Mouse (Mus musculus) midbrain, postnatal 0 days (tissue): ENCODE data around the gene Apbb1ip. TPM values are rescaled to one million over a fixed set of nuclear protein-coding genes. Genes with fewer than 3 reads are reported as not detected.
"Not testable (repeated sequence)": the region's sequence is repeated elsewhere in the genome, so short reads cannot be mapped to it uniquely, and the experiment has no call there.

Experiments
- ATAC-seq: fragments of 200-750 bp; cut with Nextera tagmentation; 2 replicates; pipeline ENCODE4 v1.8.0; 2017; ENCODE audit warnings: moderate number of reproducible peaks, mild to moderate bottlenecking, moderate TSS enrichment, moderate library complexity; ENCODE audit not compliant: low FRiP score
- DNase-seq: peaks from one replicate; pipeline ENCODE4 v3.0.0-alpha.2; 2015; ENCODE audit warnings: low spot score
- H3K27ac ChIP-seq: fragments of 300-500 bp; sonication (generic); 2 replicates; pipeline ENCODE4 v1.5.1; 2014; ENCODE audit warnings: low read depth, mild to moderate bottlenecking, low read length, mixed read lengths
- H3K27me3 ChIP-seq: fragments of 300-500 bp; sonication (generic); 2 replicates; pipeline ENCODE4 v1.6.1; 2014; ENCODE audit warnings: low read length, control low read depth, mixed read lengths; ENCODE audit not compliant: insufficient read depth
- H3K36me3 ChIP-seq: fragments of 300-500 bp; sonication (generic); 2 replicates; pipeline ENCODE4 v1.6.1; 2014; ENCODE audit warnings: low read length, control low read depth, mixed read lengths; ENCODE audit not compliant: insufficient read depth
- H3K4me1 ChIP-seq: fragments of 300-500 bp; sonication (generic); 2 replicates; pipeline ENCODE4 v1.6.1; 2014; ENCODE audit warnings: mild to moderate bottlenecking, control low read depth, antibody characterized with exemption, low read length, mixed read lengths; ENCODE audit not compliant: insufficient read depth
- H3K4me2 ChIP-seq: fragments of 300-500 bp; sonication (generic); 2 replicates; pipeline ENCODE4 v1.6.1; 2014; ENCODE audit warnings: low read depth, mild to moderate bottlenecking, low read length, mixed read lengths; ENCODE audit not compliant: poor library complexity, severe bottlenecking
- H3K4me3 ChIP-seq: fragments of 300-500 bp; sonication (generic); 2 replicates; pipeline ENCODE4 v1.5.1; 2014; ENCODE audit warnings: low read depth, mild to moderate bottlenecking, low read length, moderate library complexity
- H3K9ac ChIP-seq: fragments of 300-500 bp; sonication (generic); replicated peaks from 2 replicates; pipeline ENCODE4 v1.6.1; 2014; ENCODE audit warnings: mild to moderate bottlenecking, low read length, moderate library complexity, mixed read lengths; ENCODE audit not compliant: poor library complexity, severe bottlenecking
- H3K9me3 ChIP-seq: fragments of 300-500 bp; sonication (generic); 2 replicates; pipeline ENCODE4 v1.6.1; 2016; ENCODE audit warnings: low read length, control low read depth
- CTCF ChIP-seq: IDR thresholded peaks from 2 replicates; pipeline ENCODE4 v1.5.1; 2016; ENCODE audit warnings: antibody characterized with exemption, mild to moderate bottlenecking
- WGBS: fragments of 180-500 bp; shearing (Covaris S2); extraction: QIAGEN DNeasy Blood & Tissue Kit; methylation state at CpG from one replicate; pipeline ENCODE4 v1.1.7; 2014; 5-methylcytosine and 5-hydroxymethylcytosine counted together
- polyA plus RNA-seq: library from polyadenylated mRNA; unstranded; fragments of >200 nt; fragmentation: Nextera tagmentation; extraction: Ambion mirVana; gene quantifications from 2 replicates; pipeline ENCODE4 v1.2.1, GENCODE M21; 2015
- total RNA-seq: library from RNA; depleted of rRNA; stranded (reverse); fragments of >200 nt; gene quantifications from 2 replicates; pipeline ENCODE4 v1.2.3, GENCODE M21; 2014

Apbb1ip gene
- total and polyA plus RNA-seq, 2 experiments from 2014 or later: 1.0 to 1.4 TPM

- H3K36me3 ChIP-seq: no peaks in the 10 kb centered on the region
- no peaks in the 10 kb centered on the region for H3K27me3 ChIP-seq
- H3K9me3 ChIP-seq: no peaks in the 10 kb centered on the region
- no peak overlapping the region for H3K4me3 ChIP-seq
- H3K4me2 ChIP-seq: no peak overlapping the region
- WGBS: 26% methylated on average over 3 of the region's 3 CpGs
- no peak overlapping the region for H3K27ac ChIP-seq
- H3K9ac ChIP-seq: no peak overlapping the region
- no peaks in the 10 kb centered on the region for H3K4me1 ChIP-seq
- DNase-seq (peak; percentile 57), ATAC-seq (0 out of 2 replicates have a peak, but pooled peaks have one; percentile 47)
- no peak for TF ChIP-seq CTCF
These were observed 83.6 kb downstream of the Apbb1ip start for GRCm38 (mm10) chr2:22857501-22857900.

- Histone ChIP-seq H3K27ac (no peak overlapping the region), H3K36me3 (no peaks in the 10 kb centered on the region), H3K27me3 (no peaks in the 10 kb centered on the region), H3K9me3 (no peaks in the 10 kb centered on the region), H3K4me1 (no peaks in the 10 kb centered on the region), H3K4me2 (no peak overlapping the region), H3K4me3 (no peak overlapping the region), H3K9ac (no peak overlapping the region)
- DNase-seq (no peak), ATAC-seq (no peak)
- no peak for TF ChIP-seq CTCF
- 82% methylated on average over 2 of the region's 2 CpGs for WGBS
These were observed 88.3 kb downstream of the Apbb1ip start for GRCm38 (mm10) chr2:22862194-22862593.

- H3K27me3 ChIP-seq, H3K36me3 ChIP-seq, H3K9ac ChIP-seq, H3K4me1 ChIP-seq, H3K9me3 ChIP-seq, H3K4me2 ChIP-seq, H3K27ac ChIP-seq, H3K4me3 ChIP-seq: not testable (repeated sequence)
- DNase-seq (peak; percentile 80), ATAC-seq (peak; percentile 90)
- WGBS: 5% methylated on average over 6 of the region's 6 CpGs
- peak; percentile 88 for TF ChIP-seq CTCF
These were observed 90.6 kb downstream of the Apbb1ip start for GRCm38 (mm10) chr2:22864394-22865037.

GRCm38 (mm10) chr2:22865818-22866217 lies 91.9 kb downstream of the Apbb1ip start:
- no peaks in the 10 kb centered on the region for H3K9me3 ChIP-seq
- no peaks in the 10 kb centered on the region for H3K36me3 ChIP-seq
- TF ChIP-seq CTCF: no peak
- H3K27me3 ChIP-seq: no peaks in the 10 kb centered on the region
- no peak overlapping the region for H3K4me3 ChIP-seq
- ATAC-seq (no peak), DNase-seq (no peak)
- no peak overlapping the region for H3K9ac ChIP-seq
- no peak overlapping the region for H3K4me2 ChIP-seq
- H3K27ac ChIP-seq: no peak overlapping the region
- WGBS: 96% methylated on average over 1 of the region's 1 CpGs
- no peaks in the 10 kb centered on the region for H3K4me1 ChIP-seq

DNA sequence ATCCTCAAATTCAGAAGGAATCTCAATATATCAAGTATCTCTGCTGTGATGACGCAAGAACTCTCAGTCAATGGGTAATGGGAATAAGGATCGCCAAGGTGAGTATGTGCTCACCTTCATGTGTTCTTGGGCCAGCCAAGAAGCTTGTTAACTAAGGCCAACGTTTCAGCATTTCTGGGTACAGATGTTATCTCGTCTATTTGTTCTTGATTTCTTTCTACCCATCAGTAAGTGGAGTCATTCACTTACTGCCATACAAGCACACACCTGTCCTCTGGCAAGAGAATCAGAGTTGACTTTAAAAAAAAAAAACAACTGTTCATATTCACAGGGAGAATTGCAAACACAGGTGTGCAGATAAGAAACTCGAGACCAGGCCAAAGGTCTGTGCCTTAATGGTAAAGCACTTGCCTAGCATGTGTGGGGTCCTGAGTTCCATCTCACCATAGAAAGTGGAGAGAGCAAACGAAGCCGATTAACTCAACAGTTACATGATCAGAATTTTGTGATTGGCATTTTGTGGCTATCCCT lies 93.1 kb downstream of the Apbb1ip start:
- H3K4me1 ChIP-seq: no peaks in the 10 kb centered on the region
- no peak overlapping the region for H3K27ac ChIP-seq
- H3K9me3 ChIP-seq: no peaks in the 10 kb centered on the region
- H3K9ac ChIP-seq: no peak overlapping the region
- DNase-seq (no peak), ATAC-seq (no peak)
- TF ChIP-seq CTCF: no peak
- H3K36me3 ChIP-seq: no peaks in the 10 kb centered on the region
- no peak overlapping the region for H3K4me3 ChIP-seq
- no peak overlapping the region for H3K4me2 ChIP-seq
- no peaks in the 10 kb centered on the region for H3K27me3 ChIP-seq
- WGBS: 81% methylated on average over 7 of the region's 7 CpGs

GRCm38 (mm10) chr2:22873159-22873558 lies 99.3 kb downstream of the Apbb1ip start:
- 89% methylated on average over 1 of the region's 1 CpGs for WGBS
- H3K4me1 ChIP-seq: no peaks in the 10 kb centered on the region
- no peak overlapping the region for H3K9ac ChIP-seq
- H3K27me3 ChIP-seq: no peaks in the 10 kb centered on the region
- H3K27ac ChIP-seq: no peak overlapping the region
- H3K4me2 ChIP-seq: no peak overlapping the region
- no peak for TF ChIP-seq CTCF
- H3K4me3 ChIP-seq: no peak overlapping the region
- DNase-seq: no peak
- no peaks in the 10 kb centered on the region for H3K9me3 ChIP-seq
- H3K36me3 ChIP-seq: no peaks in the 10 kb centered on the region
- no peak for ATAC-seq
